Mouse (Mus musculus) CH12.LX (cell line): ENCODE results near the gene Hoxa11. TPM values are rescaled to one million over a fixed set of nuclear protein-coding genes. Genes with fewer than 3 reads are reported as not detected.

ENCODE experiments used
- DNase-seq: peaks from one replicate; pipeline ENCODE4 v3.0.0-alpha.2; 2013; ENCODE audit errors: extremely low read depth
- H3K27ac ChIP-seq: 2 replicates; pipeline ENCODE4 v1.5.1; 2012; ENCODE audit warnings: low read depth, mild to moderate bottlenecking, control low read depth, moderate library complexity; ENCODE audit not compliant: insufficient read depth
- H3K27me3 ChIP-seq: replicated peaks from 2 replicates; pipeline ENCODE3; 2012; ENCODE audit warnings: inconsistent platforms
- H3K36me3 ChIP-seq, 2 experiments: replicated peaks in 1 of 2; 2 replicates each; pipeline versions ENCODE3 to v1.6.1; 2012; ENCODE audit warnings: inconsistent platforms in 1 of 2, low read length in 1 of 2, mild to moderate bottlenecking in 1 of 2, mixed read lengths in 1 of 2, moderate library complexity in 1 of 2; ENCODE audit not compliant: control insufficient read depth in 1 of 2, insufficient read depth in 1 of 2
- H3K4me1 ChIP-seq, 2 experiments: 2 replicates each; pipeline ENCODE4 v1.6.1; 2012; ENCODE audit warnings: inconsistent platforms in 1 of 2, moderate library complexity in 1 of 2; ENCODE audit not compliant: insufficient read depth in 2 of 2, control insufficient read depth in 1 of 2
- H3K4me2 ChIP-seq: 2 replicates; pipeline ENCODE4 v1.6.1; 2012; ENCODE audit warnings: low read depth, mild to moderate bottlenecking, control low read depth; ENCODE audit not compliant: poor library complexity, insufficient read depth, severe bottlenecking
- H3K4me3 ChIP-seq, 3 experiments: fragments of 150-350 bp in 1 of 3; sonication (generic) in 1 of 3; replicated peaks in 1 of 3; 2 replicates each; pipeline versions ENCODE3 to v1.5.1; 2011 to 2012; ENCODE audit warnings: low read depth in 2 of 3, low read length in 2 of 3, mild to moderate bottlenecking in 2 of 3, moderate library complexity in 2 of 3, control low read depth in 1 of 3, improper control_type of control experiment in 1 of 3, inconsistent platforms in 1 of 3, mixed read lengths in 1 of 3; ENCODE audit not compliant: poor library complexity in 1 of 3
- H3K79me2 ChIP-seq: replicated peaks from 2 replicates; pipeline ENCODE4 v1.6.1; 2012; ENCODE audit warnings: mild to moderate bottlenecking, moderate library complexity; ENCODE audit not compliant: control insufficient read depth, poor library complexity, insufficient read depth, severe bottlenecking; ENCODE audit errors: extremely low read depth
- H3K9ac ChIP-seq: 2 replicates; pipeline ENCODE4 v1.6.1; 2012; ENCODE audit warnings: low read depth, mild to moderate bottlenecking, control low read depth, moderate library complexity; ENCODE audit not compliant: insufficient read depth
- H3K9me3 ChIP-seq: replicated peaks from 2 replicates; pipeline ENCODE3; 2012; ENCODE audit warnings: low read length, inconsistent platforms, mixed read lengths
- BHLHE40 ChIP-seq: IDR thresholded peaks from 2 replicates; pipeline ENCODE4 v1.6.1; 2011; ENCODE audit warnings: mild to moderate bottlenecking, low read depth, low read length, improper control_type of control experiment
- CHD2 ChIP-seq: IDR thresholded peaks from 2 replicates; pipeline ENCODE4 v1.6.1; 2011; ENCODE audit warnings: low read length, improper control_type of control experiment
- CTCF ChIP-seq, 2 experiments: IDR thresholded peaks in 1 of 2; conservative IDR thresholded peaks in 1 of 2; 2 replicates each; pipeline ENCODE4 v1.5.1; 2011 to 2012; ENCODE audit warnings: low read depth in 2 of 2, low read length in 2 of 2, improper control_type of control experiment in 1 of 2, inconsistent platforms in 1 of 2, mild to moderate bottlenecking in 1 of 2, moderate library complexity in 1 of 2
- ELF1 ChIP-seq: IDR thresholded peaks from 2 replicates; pipeline ENCODE4 v1.6.1; 2014; ENCODE audit warnings: low read depth, mild to moderate bottlenecking, inconsistent platforms, low read length, improper control_type of control experiment
- HCFC1 ChIP-seq: IDR thresholded peaks from 2 replicates; pipeline ENCODE4 v1.6.1; 2012; ENCODE audit warnings: low read depth, mild to moderate bottlenecking, inconsistent platforms, low read length, improper control_type of control experiment
- JUN ChIP-seq: IDR thresholded peaks from 2 replicates; pipeline ENCODE4 v1.6.1; 2011; ENCODE audit warnings: low read depth, mild to moderate bottlenecking, low read length, improper control_type of control experiment, moderate library complexity; ENCODE audit not compliant: insufficient read depth
- JUND ChIP-seq: conservative IDR thresholded peaks from 2 replicates; pipeline ENCODE4 v1.6.1; 2011; ENCODE audit warnings: low read depth, low read length, improper control_type of control experiment
- KAT2A ChIP-seq: IDR thresholded peaks from 2 replicates; pipeline ENCODE4 v1.6.1; 2012; ENCODE audit warnings: low read length, improper control_type of control experiment, inconsistent platforms; ENCODE audit not compliant: insufficient replicate concordance
- MAZ ChIP-seq: IDR thresholded peaks from 2 replicates; pipeline ENCODE4 v1.6.1; 2012; ENCODE audit warnings: low read depth, mild to moderate bottlenecking, inconsistent platforms, low read length, improper control_type of control experiment, moderate library complexity
- MEF2A ChIP-seq: IDR thresholded peaks from 2 replicates; pipeline ENCODE4 v1.6.1; 2014; ENCODE audit warnings: low read depth, mild to moderate bottlenecking, inconsistent platforms, low read length, improper control_type of control experiment, borderline replicate concordance
- NELFE ChIP-seq: IDR thresholded peaks from 2 replicates; pipeline ENCODE4 v1.6.1; 2011; ENCODE audit warnings: low read depth, low read length, improper control_type of control experiment
- PAX5 ChIP-seq: IDR thresholded peaks from 2 replicates; pipeline ENCODE4 v1.6.1; 2012; ENCODE audit warnings: low read length, inconsistent platforms, mixed read lengths
- POLR2A ChIP-seq: IDR thresholded peaks from 2 replicates; pipeline ENCODE4 v1.6.1; 2011; ENCODE audit warnings: low read depth, mild to moderate bottlenecking, improper control_type of control experiment, low read length
- RAD21 ChIP-seq: IDR thresholded peaks from 2 replicates; pipeline ENCODE4 v1.6.1; 2011; ENCODE audit warnings: low read depth, mild to moderate bottlenecking, low read length, improper control_type of control experiment, moderate library complexity
- RCOR1 ChIP-seq: conservative IDR thresholded peaks from 2 replicates; pipeline ENCODE4 v1.6.1; 2012; ENCODE audit warnings: low read depth, mild to moderate bottlenecking, inconsistent platforms, low read length, improper control_type of control experiment
- SIN3A ChIP-seq: IDR thresholded peaks from 2 replicates; pipeline ENCODE4 v1.6.1; 2012; ENCODE audit warnings: low read length, improper control_type of control experiment, inconsistent platforms
- SMC3 ChIP-seq: IDR thresholded peaks from 2 replicates; pipeline ENCODE4 v1.6.1; 2011; ENCODE audit warnings: low read depth, low read length, improper control_type of control experiment
- TBP ChIP-seq: conservative IDR thresholded peaks from 2 replicates; pipeline ENCODE4 v1.6.1; 2011; ENCODE audit warnings: low read depth, low read length, improper control_type of control experiment
- TCF12 ChIP-seq: IDR thresholded peaks from 2 replicates; pipeline ENCODE4 v1.6.1; 2014; ENCODE audit warnings: low read depth, mild to moderate bottlenecking, inconsistent platforms, low read length, improper control_type of control experiment
- ZC3H11A ChIP-seq: IDR thresholded peaks from 2 replicates; pipeline ENCODE4 v1.6.1; 2012; ENCODE audit warnings: low read depth, mild to moderate bottlenecking, inconsistent platforms, low read length, improper control_type of control experiment
- dilution Hi-C: fragments of 300-500 bp; cut with MboI; formaldehyde crosslinking; loops from 2 replicates; pipeline ENCODE4 v1.14.3; 2020; ENCODE audit warnings: low sequenced_read_pairs; ENCODE audit not compliant: extremely low pct_unique_long_range_greater_than_20kb, extremely low pct_ligation_motif_present
- in situ Hi-C: fragments of 300-500 bp; cut with MboI; formaldehyde crosslinking; loops from 3 replicates; pipeline ENCODE4 v1.14.3; 2019; ENCODE audit warnings: low sequenced_read_pairs, low pct_ligation_motif_present, low pct_unique_long_range_greater_than_20kb, mixed read lengths
- polyA plus RNA-seq: library from polyadenylated mRNA; unstranded; fragments of >175 nt; gene quantifications from 2 replicates; pipeline ENCODE4 v1.2.1, GENCODE M21; 2012; ENCODE audit warnings: low read depth; ENCODE audit not compliant: insufficient read length
- total RNA-seq, 2 experiments: library from RNA; depleted of rRNA; stranded (reverse); fragments of 300-350 nt in 1 of 2; fragments of >200 nt in 1 of 2; gene quantifications; 2 replicates each; pipeline ENCODE4 v1.2.3; 2012 to 2014

Gene Hoxa11
- total and polyA plus RNA-seq, 3 experiments, result not detected

GRCm38 (mm10) chr6:52248638-52249414 lies 3.2 kb upstream of the Hoxa11 start:
- in situ Hi-C loops, result no loop called here
- no peak for DNase-seq
- dilution Hi-C loops, result no loop called here
- no peaks in the 10 kb centered on the region for H3K36me3 ChIP-seq
- H3K4me2 ChIP-seq, result no peak overlapping the region
- H3K4me3 ChIP-seq, result no peak overlapping the region
- H3K4me1 ChIP-seq, result no peaks in the 10 kb centered on the region
- no peaks in the 10 kb centered on the region for H3K79me2 ChIP-seq
- H3K27me3 ChIP-seq, result no peaks in the 10 kb centered on the region
- TF ChIP-seq NELFE, result no peak
- TF ChIP-seq BHLHE40, result no peak
- no peak for TF ChIP-seq MAZ
- no peak for TF ChIP-seq CHD2
- no peak for TF ChIP-seq POLR2A
- no peak for TF ChIP-seq MEF2A
- TF ChIP-seq JUND, result no peak
- TF ChIP-seq ELF1, result no peak
- TF ChIP-seq RAD21, result no peak
- no peak for TF ChIP-seq SMC3
- TF ChIP-seq KAT2A, result no peak
- TF ChIP-seq PAX5, result no peak
- TF ChIP-seq JUN, result no peak
- no peak for TF ChIP-seq TCF12
- TF ChIP-seq RCOR1, result no peak
- TF ChIP-seq SIN3A, result no peak
- TF ChIP-seq CTCF (conservative IDR thresholded peaks at IDR 0.05 in 1 of 2, IDR thresholded peaks at IDR 0.05 in 1 of 2; ENCODE audit: low read depth in 2 of 2, low read length in 2 of 2), result no peak
- TF ChIP-seq TBP, result no peak
- no peak for TF ChIP-seq HCFC1
- TF ChIP-seq ZC3H11A, result no peak
- no peak overlapping the region for H3K9ac ChIP-seq
- no peak overlapping the region for H3K27ac ChIP-seq
- H3K9me3 ChIP-seq, result peaks cover 26% of the 10 kb centered on the region
